Mouse (Mus musculus) olfactory bulb, adult 2 months (tissue): Measurements from ENCODE around the gene Plekhb2.

Experiments used
- CTCF ChIP-seq: fragments of 200-500 bp; IDR thresholded peaks from 2 replicates; pipeline ENCODE4 v1.5.1; 2012; ENCODE audit warnings: low read depth, mild to moderate bottlenecking, low read length, moderate library complexity; ENCODE audit not compliant: insufficient read depth
- POLR2A ChIP-seq: fragments of 200-500 bp; IDR thresholded peaks from 2 replicates; pipeline ENCODE4 v1.6.1; 2012; ENCODE audit warnings: mild to moderate bottlenecking, low read depth, low read length, moderate library complexity; ENCODE audit not compliant: insufficient read depth

DNA sequence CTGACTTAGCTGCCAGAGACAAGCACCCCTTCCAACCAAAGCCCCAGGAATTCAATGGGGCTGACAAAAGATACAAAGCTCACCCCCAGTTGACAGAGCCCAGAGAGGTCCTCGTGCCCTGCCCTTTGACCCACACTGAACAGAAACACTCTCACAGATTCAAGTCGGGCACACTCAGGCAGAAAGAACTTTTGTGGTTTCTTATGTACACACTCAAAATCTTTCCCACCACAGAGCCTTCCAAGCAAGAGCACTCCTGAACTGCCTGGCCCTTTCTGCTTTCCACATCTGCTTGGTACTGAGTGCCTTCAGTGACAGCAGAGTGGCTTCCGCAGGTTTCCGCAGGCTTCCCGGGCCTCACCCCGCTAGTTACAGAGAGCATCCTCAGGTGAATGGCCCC is 33.9 kb upstream of the Plekhb2 start:
- no peak for TF ChIP-seq CTCF
- no peak for TF ChIP-seq POLR2A
